Mouse (Mus musculus): Measurements from ENCODE around the gene Fbxw7.

GRCm38 (mm10) chr3:84854440-84854839, 39.4 kb downstream of the Fbxw7 start:
- TF ChIP-seq GATA1 (IDR thresholded peaks at IDR 0.05; ENCODE audit: low read length) = no peak
- TF ChIP-seq TAL1 (IDR thresholded peaks at IDR 0.05; ENCODE audit: low read length) = no peak

All from erythroblast, embryonic 14.5 days (primary cell).